Mouse (Mus musculus) thymus, adult 2 months (tissue): Measurements from ENCODE around the gene Epb41.

Source experiments
- CTCF ChIP-seq: fragments of 200-500 bp; IDR thresholded peaks from 2 replicates; pipeline ENCODE4 v1.5.1; 2012; ENCODE audit warnings: mild to moderate bottlenecking, control low read depth, low read length, moderate library complexity, borderline replicate concordance; ENCODE audit not compliant: control insufficient read depth, poor library complexity, insufficient read depth; ENCODE audit errors: extremely low read depth
- POLR2A ChIP-seq: fragments of 200-500 bp; IDR thresholded peaks from 2 replicates; pipeline ENCODE4 v1.6.1; 2012; ENCODE audit warnings: mild to moderate bottlenecking, low read length, control low read depth, moderate library complexity; ENCODE audit not compliant: control insufficient read depth, poor library complexity, insufficient read depth; ENCODE audit errors: extremely low read depth

- TF ChIP-seq POLR2A (no peak), CTCF (no peak)
These were observed 106.2 kb downstream of the Epb41 start for GRCm38 (mm10) chr4:131968873-131969272.
